Mouse (Mus musculus): ENCODE data around the gene Eif5a.

DNA sequence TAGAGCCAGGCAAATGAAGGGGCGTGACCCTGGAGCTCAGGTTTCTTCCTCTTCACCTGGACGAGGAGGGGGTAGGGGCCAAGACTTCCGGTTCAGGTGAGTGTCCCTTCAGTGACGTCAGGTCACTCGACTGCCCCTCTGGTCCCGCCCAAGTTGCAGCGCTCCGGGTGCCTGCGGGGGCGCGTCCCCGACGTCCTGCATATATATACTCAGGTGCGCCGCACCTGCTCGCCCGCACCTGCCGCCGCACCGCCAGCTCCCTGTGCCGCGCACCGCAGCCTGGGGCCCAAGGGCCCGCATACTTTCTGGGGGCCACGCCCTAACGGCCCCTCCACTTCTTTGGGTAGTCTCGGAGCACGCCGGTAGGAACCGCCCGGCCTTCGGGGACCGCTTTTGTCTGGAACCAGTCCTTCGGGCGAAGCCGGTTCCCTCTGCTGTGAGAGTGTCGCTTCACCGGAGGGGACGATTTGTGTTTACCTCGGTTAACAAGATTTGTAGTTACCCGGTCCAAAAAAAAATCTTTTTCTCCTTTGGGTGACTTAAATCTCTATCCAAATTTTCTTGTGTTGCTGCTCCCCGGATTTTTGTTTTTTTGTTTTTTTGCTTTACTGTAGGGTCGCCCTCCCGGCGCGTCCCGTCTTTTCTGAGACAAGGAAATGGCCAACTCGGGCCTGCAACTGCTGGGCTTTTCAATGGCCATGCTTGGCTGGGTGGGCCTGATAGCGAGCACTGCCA is 43.7 kb upstream of the Eif5a start:
- TF ChIP-seq CTCF (IDR thresholded peaks at IDR 0.05; ENCODE audit: low read depth, low read length) (no peak), GATA1 (IDR thresholded peaks at IDR 0.05; ENCODE audit: borderline replicate concordance, low read length) (no peak), TAL1 (conservative IDR thresholded peaks at IDR 0.05; ENCODE audit: low read depth, low read length) (no peak), POLR2AphosphoS5 (IDR thresholded peaks at IDR 0.05; ENCODE audit: insufficient replicate concordance, low read depth, low read length) (no peak)
